Mouse (Mus musculus): Measurements from ENCODE around the gene Zswim2. TPM values are rescaled to one million over a fixed set of nuclear protein-coding genes. Genes with fewer than 3 reads are reported as not detected.

Zswim2 gene
- polyA plus RNA-seq, 1 experiment from 2014 or later, result 0.38 TPM

DNA sequence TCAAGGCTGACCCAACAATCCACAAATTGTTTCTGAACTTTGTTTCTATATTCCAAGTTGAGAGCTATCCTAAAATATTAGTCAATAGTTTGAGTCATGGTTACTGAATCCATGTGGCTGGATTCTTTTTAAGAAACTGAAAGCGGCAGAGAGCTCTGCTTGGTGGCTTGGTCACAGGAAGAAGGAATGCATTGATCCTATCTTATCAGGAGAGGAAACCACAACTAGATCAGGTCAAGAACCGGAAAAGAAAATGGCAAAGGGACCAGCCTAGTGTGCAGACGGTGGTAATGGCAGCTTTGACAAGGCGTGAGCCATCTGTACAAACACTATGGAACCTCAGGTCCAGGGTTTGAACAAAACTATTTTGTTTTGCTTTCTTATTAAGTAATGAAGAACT lies 764 bp upstream of the Zswim2 start:
- TF ChIP-seq EP300 (IDR thresholded peaks at IDR 0.05), result no peak
- TF ChIP-seq CTCF (IDR thresholded peaks at IDR 0.05), result no peak
- H3K9ac ChIP-seq (replicated peaks; ENCODE audit: low read depth), result no peak overlapping the region

DNA sequence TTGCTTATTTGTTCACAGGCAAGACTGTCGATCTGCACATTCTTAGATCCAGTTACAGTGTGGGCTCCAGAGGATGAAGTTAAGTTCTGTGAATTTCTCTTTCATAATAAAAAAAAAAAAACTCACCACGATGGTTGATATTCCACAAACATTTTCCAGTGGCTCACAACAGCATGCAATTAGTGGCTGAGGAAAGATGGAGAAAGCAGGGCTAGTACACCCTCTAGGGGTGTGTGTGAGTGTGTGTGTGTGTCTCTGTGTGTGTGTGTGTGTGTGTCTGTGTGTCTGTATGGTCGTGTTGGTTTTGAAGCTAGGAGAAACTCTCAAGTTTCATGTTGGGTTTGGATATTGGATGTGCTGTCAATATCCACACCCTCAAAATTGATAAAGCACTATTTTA lies 350 bp upstream of the Zswim2 start:
- DNase-seq (ENCODE audit: low spot score) (no peak), ATAC-seq (no peak)
- Histone ChIP-seq H3K4me3 (ENCODE audit: low read depth, low read length) (no peak overlapping the region), H3K4me2 (replicated peaks; ENCODE audit: low read depth, low read length) (0 out of 2 replicates have a peak overlapping the region, but pooled peaks have one; percentile 17), H3K27me3 (replicated peaks; ENCODE audit: insufficient read depth, low read length) (no peaks in the 10 kb centered on the region), H3K9ac (replicated peaks; ENCODE audit: low read depth) (no peak overlapping the region), H3K4me1 (ENCODE audit: insufficient read depth, low read depth, low read length) (no peaks in the 10 kb centered on the region), H3K36me3 (ENCODE audit: insufficient read depth, low read length) (no peaks in the 10 kb centered on the region), H3K9me3 (ENCODE audit: low read length) (no peaks in the 10 kb centered on the region), H3K27ac (ENCODE audit: low read length) (no peak overlapping the region)
- 33% methylated on average over 3 of the region's 3 CpGs for WGBS
- TF ChIP-seq CTCF (IDR thresholded peaks at IDR 0.05), result no peak
- TF ChIP-seq EP300 (IDR thresholded peaks at IDR 0.05), result no peak

More for the DNA sequence above, 764 bp upstream of the Zswim2 start:
- H3K36me3 ChIP-seq (ENCODE audit: insufficient read depth, low read length), result no peaks in the 10 kb centered on the region
- H3K4me1 ChIP-seq (ENCODE audit: insufficient read depth, low read depth, low read length), result no peaks in the 10 kb centered on the region
- 44% methylated on average over 4 of the region's 4 CpGs for WGBS
- ATAC-seq (no peak), DNase-seq (ENCODE audit: low spot score) (no peak)
- no peak overlapping the region for H3K4me2 ChIP-seq (replicated peaks; ENCODE audit: low read depth, low read length)
- H3K27ac ChIP-seq (ENCODE audit: low read length), result no peak overlapping the region
- H3K9me3 ChIP-seq (ENCODE audit: low read length), result no peaks in the 10 kb centered on the region
- no peak overlapping the region for H3K4me3 ChIP-seq (ENCODE audit: low read depth, low read length)
- no peaks in the 10 kb centered on the region for H3K27me3 ChIP-seq (replicated peaks; ENCODE audit: insufficient read depth, low read length)

DNA sequence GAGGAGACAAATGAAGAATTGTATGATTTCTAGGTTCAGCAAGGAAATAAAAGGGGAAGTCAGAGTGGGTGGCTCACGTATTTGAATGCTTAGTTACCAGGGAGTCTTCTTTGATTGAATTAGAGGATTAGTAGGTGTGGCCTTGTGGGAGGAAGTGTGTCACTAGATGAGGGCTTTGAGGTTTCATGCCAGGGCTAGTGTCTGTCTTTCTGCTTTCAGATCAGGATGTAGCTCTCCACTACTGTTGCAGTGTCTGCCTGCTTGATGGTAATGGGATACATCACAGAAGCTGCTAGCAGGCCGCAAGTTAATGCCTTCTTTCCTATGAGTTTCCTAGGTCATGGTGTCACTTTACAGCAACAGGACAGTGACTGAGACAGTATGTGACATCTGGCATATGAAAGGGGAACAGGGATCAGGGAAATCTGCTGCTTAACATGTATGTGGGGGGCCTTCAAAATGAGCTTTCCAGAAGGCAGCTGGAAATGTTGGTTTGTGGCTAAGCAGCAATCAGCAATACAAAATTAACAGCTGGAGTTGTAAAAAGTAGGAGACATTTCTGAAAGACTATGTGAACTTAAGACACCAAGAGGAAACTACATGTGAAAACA lies 11.4 kb downstream of the Zswim2 start:
- ATAC-seq (no peak), DNase-seq (ENCODE audit: low spot score) (no peak)
- no peaks in the 10 kb centered on the region for H3K9me3 ChIP-seq (ENCODE audit: low read length)
- H3K36me3 ChIP-seq (ENCODE audit: insufficient read depth, low read length), result no peaks in the 10 kb centered on the region
- H3K4me1 ChIP-seq (ENCODE audit: insufficient read depth, low read depth, low read length), result no peaks in the 10 kb centered on the region
- H3K4me2 ChIP-seq (replicated peaks; ENCODE audit: low read depth, low read length), result no peak overlapping the region
- no peaks in the 10 kb centered on the region for H3K27me3 ChIP-seq (replicated peaks; ENCODE audit: insufficient read depth, low read length)
- no peak overlapping the region for H3K4me3 ChIP-seq (ENCODE audit: low read depth, low read length)
- no peak overlapping the region for H3K27ac ChIP-seq (ENCODE audit: low read length)
- TF ChIP-seq EP300 (IDR thresholded peaks at IDR 0.05) (no peak), CTCF (IDR thresholded peaks at IDR 0.05) (no peak)
- H3K9ac ChIP-seq (replicated peaks; ENCODE audit: low read depth), result no peak overlapping the region
- WGBS, result 49% methylated on average over 2 of the region's 2 CpGs

DNA sequence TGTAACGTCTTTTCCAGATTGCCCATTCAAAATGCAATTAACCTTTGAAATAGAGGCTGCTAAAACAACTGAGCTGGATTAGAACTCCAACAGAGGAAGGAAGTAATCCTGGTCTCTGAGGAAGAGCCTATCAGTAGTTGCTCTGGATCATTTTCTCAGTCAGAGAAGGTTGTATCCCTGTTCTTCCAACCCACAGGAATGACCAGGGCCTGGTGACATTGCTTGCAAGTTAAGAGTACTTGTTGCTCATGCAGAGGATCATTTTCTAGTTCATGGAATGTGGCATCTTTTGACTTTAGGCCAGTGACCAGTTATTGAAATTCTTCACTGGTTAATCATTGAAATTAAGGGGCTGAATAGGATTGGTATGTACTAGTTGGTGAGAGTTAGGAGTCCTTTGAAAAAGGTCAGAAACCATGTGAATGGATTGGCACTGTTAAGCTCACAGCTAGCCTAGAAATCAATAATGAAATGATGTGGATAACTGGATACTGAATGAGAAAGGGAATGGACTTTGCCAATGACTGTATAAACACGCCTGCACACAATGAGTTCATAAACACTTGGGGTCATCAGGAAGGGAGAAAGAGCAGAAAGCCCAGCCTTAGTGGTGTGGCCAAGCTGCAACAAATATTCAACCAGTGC lies 39.0 kb downstream of the Zswim2 start:
- DNase-seq (ENCODE audit: low spot score) (no peak), ATAC-seq (no peak)
- Histone ChIP-seq H3K9me3 (ENCODE audit: low read length) (no peaks in the 10 kb centered on the region), H3K36me3 (ENCODE audit: insufficient read depth, low read length) (no peaks in the 10 kb centered on the region), H3K4me3 (ENCODE audit: low read depth, low read length) (no peak overlapping the region), H3K9ac (replicated peaks; ENCODE audit: low read depth) (no peak overlapping the region), H3K27ac (ENCODE audit: low read length) (no peak overlapping the region), H3K27me3 (replicated peaks; ENCODE audit: insufficient read depth, low read length) (no peaks in the 10 kb centered on the region), H3K4me2 (replicated peaks; ENCODE audit: low read depth, low read length) (no peak overlapping the region), H3K4me1 (ENCODE audit: insufficient read depth, low read depth, low read length) (no peaks in the 10 kb centered on the region)
- WGBS, result 66% methylated on average over 2 of the region's 2 CpGs
- TF ChIP-seq EP300 (IDR thresholded peaks at IDR 0.05), result no peak
- no peak for TF ChIP-seq CTCF (IDR thresholded peaks at IDR 0.05)

DNA sequence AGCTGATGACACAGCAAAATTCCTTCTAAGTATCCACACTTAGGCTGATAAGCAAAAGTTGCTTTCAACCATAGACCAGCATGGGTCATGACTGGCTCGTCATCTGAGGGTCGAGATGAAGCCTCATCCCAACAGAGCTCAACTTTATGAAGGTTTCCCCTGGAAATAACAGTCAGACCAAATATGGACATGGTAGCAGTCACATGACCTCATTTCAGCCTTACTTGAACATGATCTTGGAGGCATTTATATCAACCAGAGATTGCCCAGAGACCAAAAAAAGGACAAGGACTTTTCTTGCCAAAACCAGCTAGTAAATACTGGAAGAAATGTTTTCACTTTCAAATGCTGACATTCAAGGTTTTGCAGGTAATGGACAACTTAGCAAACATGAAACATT lies 47.3 kb downstream of the Zswim2 start:
- H3K4me2 ChIP-seq (replicated peaks; ENCODE audit: low read depth, low read length), result no peak overlapping the region
- H3K4me1 ChIP-seq (ENCODE audit: insufficient read depth, low read depth, low read length), result no peaks in the 10 kb centered on the region
- no peaks in the 10 kb centered on the region for H3K36me3 ChIP-seq (ENCODE audit: insufficient read depth, low read length)
- DNase-seq (ENCODE audit: low spot score), result no peak
- no peaks in the 10 kb centered on the region for H3K9me3 ChIP-seq (ENCODE audit: low read length)
- no peak for TF ChIP-seq EP300 (IDR thresholded peaks at IDR 0.05)
- TF ChIP-seq CTCF (IDR thresholded peaks at IDR 0.05), result no peak
- H3K9ac ChIP-seq (replicated peaks; ENCODE audit: low read depth), result no peak overlapping the region
- 93% methylated on average over 2 of the region's 2 CpGs for WGBS
- H3K27ac ChIP-seq (ENCODE audit: low read length), result no peak overlapping the region
- ATAC-seq, result no peak
- no peaks in the 10 kb centered on the region for H3K27me3 ChIP-seq (replicated peaks; ENCODE audit: insufficient read depth, low read length)
- no peak overlapping the region for H3K4me3 ChIP-seq (ENCODE audit: low read depth, low read length)

DNA sequence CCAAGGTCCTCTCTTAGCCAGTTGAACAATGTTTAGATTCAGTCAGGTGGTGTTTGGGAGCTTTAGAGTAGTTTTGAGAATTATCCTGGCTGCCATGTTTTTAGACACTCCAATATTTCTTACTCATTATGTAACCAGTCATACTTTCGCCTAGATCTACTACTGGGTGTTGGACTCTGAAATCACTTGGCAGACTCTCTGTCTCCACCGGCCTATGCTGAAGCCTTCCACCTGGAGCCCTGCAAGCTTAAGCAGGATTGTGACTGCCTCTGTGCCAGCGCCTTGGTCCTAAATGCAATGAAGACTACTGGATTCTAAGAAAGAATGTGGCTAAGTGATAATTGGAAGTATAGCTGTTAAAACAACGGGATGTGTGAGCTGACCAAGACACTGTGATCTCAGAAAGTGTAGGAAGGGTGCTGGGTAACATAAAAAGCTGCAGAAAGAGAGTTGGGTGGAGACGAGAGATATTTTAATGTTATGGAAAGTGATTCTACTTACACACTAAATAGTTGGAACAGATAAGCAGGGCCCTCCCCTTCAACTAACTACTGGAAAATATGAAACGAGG lies 57.1 kb downstream of the Zswim2 start:
- 71% methylated on average over 6 of the region's 6 CpGs for WGBS
- Histone ChIP-seq H3K9me3 (ENCODE audit: low read length) (no peaks in the 10 kb centered on the region), H3K36me3 (ENCODE audit: insufficient read depth, low read length) (no peaks in the 10 kb centered on the region), H3K27ac (ENCODE audit: low read length) (no peak overlapping the region), H3K27me3 (replicated peaks; ENCODE audit: insufficient read depth, low read length) (no peaks in the 10 kb centered on the region), H3K4me1 (ENCODE audit: insufficient read depth, low read depth, low read length) (no peaks in the 10 kb centered on the region), H3K4me2 (replicated peaks; ENCODE audit: low read depth, low read length) (no peak overlapping the region), H3K4me3 (ENCODE audit: low read depth, low read length) (no peak overlapping the region), H3K9ac (replicated peaks; ENCODE audit: low read depth) (no peak overlapping the region)
- TF ChIP-seq CTCF (IDR thresholded peaks at IDR 0.05) (no peak), EP300 (IDR thresholded peaks at IDR 0.05) (no peak)
- ATAC-seq, result no peak
- DNase-seq (ENCODE audit: low spot score), result no peak

Other genes starting within 250 kb of the Zswim2 start
- 90.8 and 94.5 TPM in 2 replicates for gene Itgav, start 216.8 kb downstream of the Zswim2 start, polyA plus RNA-seq (2015; fragmentation: Nextera tagmentation; extraction: Ambion mirVana)
- gene Fam171b, start 128.6 kb downstream of the Zswim2 start, polyA plus RNA-seq (2015; fragmentation: Nextera tagmentation; extraction: Ambion mirVana), result 0.26 and 0.29 TPM in 2 replicates
- gene Gm13698, start 14.5 kb upstream of the Zswim2 start, polyA plus RNA-seq (2015; fragmentation: Nextera tagmentation; extraction: Ambion mirVana), result not detected in 2 replicates
- gene Gm13693, start 20.3 kb upstream of the Zswim2 start, polyA plus RNA-seq (2015; fragmentation: Nextera tagmentation; extraction: Ambion mirVana), result not detected in 2 replicates
- not detected in 2 replicates for gene Gm13695, start 26.1 kb upstream of the Zswim2 start, polyA plus RNA-seq (2015; fragmentation: Nextera tagmentation; extraction: Ambion mirVana)
- gene Gm13696, start 31.9 kb upstream of the Zswim2 start, polyA plus RNA-seq (2015; fragmentation: Nextera tagmentation; extraction: Ambion mirVana), result not detected in 2 replicates
- not detected in 2 replicates for gene Gm13694, start 37.7 kb upstream of the Zswim2 start, polyA plus RNA-seq (2015; fragmentation: Nextera tagmentation; extraction: Ambion mirVana)
- not detected in 2 replicates for gene Gm13697, start 43.5 kb upstream of the Zswim2 start, polyA plus RNA-seq (2015; fragmentation: Nextera tagmentation; extraction: Ambion mirVana)
- gene Gm13691, start 49.3 kb upstream of the Zswim2 start, polyA plus RNA-seq (2015; fragmentation: Nextera tagmentation; extraction: Ambion mirVana), result not detected in 2 replicates